Mouse (Mus musculus): ENCODE data around the gene AU018091.
"Not testable (repeated sequence)": the region's sequence is repeated elsewhere in the genome, so short reads cannot be mapped to it uniquely, and the experiment has no call there.

AU018091 gene

GRCm38 (mm10) chr7:3164991-3165390 is 4.0 kb downstream of the AU018091 start:
- DNase-seq = no peak

- no peak for DNase-seq
Observed at GRCm38 (mm10) chr7:3164381-3164780, 4.6 kb downstream of the AU018091 start.

- no peak for DNase-seq
Observed at GRCm38 (mm10) chr7:3150376-3150775, 18.6 kb downstream of the AU018091 start.

- DNase-seq = no peak
Observed at GRCm38 (mm10) chr7:3146072-3146471, 22.9 kb downstream of the AU018091 start.

GRCm38 (mm10) chr7:3143329-3143728 is 25.7 kb downstream of the AU018091 start:
- DNase-seq = no peak

GRCm38 (mm10) chr7:3135606-3136005 is 33.4 kb downstream of the AU018091 start:
- no peak for DNase-seq

GRCm38 (mm10) chr7:3134654-3135053 is 34.3 kb downstream of the AU018091 start:
- DNase-seq = no peak

- no peak for DNase-seq
Observed at GRCm38 (mm10) chr7:3130342-3130741, 38.7 kb downstream of the AU018091 start.

- DNase-seq = not testable (repeated sequence)
Observed at GRCm38 (mm10) chr7:3128564-3128963, 40.4 kb downstream of the AU018091 start.

GRCm38 (mm10) chr7:3111193-3111592 is 57.8 kb downstream of the AU018091 start:
- not testable (repeated sequence) for DNase-seq

- DNase-seq = not testable (repeated sequence)
Observed at GRCm38 (mm10) chr7:3106516-3107077, 62.4 kb downstream of the AU018091 start.
